Mouse (Mus musculus) spleen, adult 2 months (tissue): ENCODE results near the gene Clic1.

ENCODE experiments used
- CTCF ChIP-seq: fragments of 200-500 bp; IDR thresholded peaks from 2 replicates; pipeline ENCODE4 v1.5.1; 2011; ENCODE audit warnings: mild to moderate bottlenecking, inconsistent platforms; ENCODE audit not compliant: insufficient read depth, insufficient read length, insufficient replicate concordance; ENCODE audit errors: extremely low read depth
- POLR2A ChIP-seq: fragments of 200-500 bp; IDR thresholded peaks from 2 replicates; pipeline ENCODE4 v1.6.1; 2011; ENCODE audit warnings: low read depth, low read length, inconsistent platforms

DNA sequence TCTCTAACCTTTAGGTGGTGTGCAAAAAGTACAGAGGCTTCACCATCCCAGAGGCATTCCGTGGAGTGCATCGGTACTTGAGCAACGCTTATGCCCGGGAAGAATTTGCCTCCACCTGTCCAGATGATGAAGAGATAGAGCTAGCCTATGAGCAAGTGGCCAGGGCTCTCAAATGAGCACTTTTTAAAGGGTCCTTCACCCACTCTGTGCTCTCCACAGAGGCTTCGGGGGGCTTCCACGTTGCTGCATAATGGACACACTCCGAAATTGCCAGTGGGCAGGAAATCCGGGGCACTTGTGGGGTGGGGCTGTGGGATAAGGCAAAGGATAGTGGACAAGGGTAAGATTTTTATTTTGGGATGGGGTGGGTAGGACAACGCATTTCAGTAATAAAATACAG, 8.6 kb downstream of the Clic1 start:
- TF ChIP-seq POLR2A (no peak), CTCF (no peak)
